Mouse (Mus musculus) thymus, adult 2 months (tissue): ENCODE measurements at regions not wholly inside any gene's neighbourhood (a gene's known extent, or its start where the extent isn't known, plus 50 kb on each side); places are given as distances from the start of the nearest gene placed in this dataset.

Experiments used
- CTCF ChIP-seq: fragments of 200-500 bp; IDR thresholded peaks from 2 replicates; pipeline ENCODE4 v1.5.1; 2012; ENCODE audit warnings: mild to moderate bottlenecking, control low read depth, low read length, moderate library complexity, borderline replicate concordance; ENCODE audit not compliant: control insufficient read depth, poor library complexity, insufficient read depth; ENCODE audit errors: extremely low read depth
- POLR2A ChIP-seq: fragments of 200-500 bp; IDR thresholded peaks from 2 replicates; pipeline ENCODE4 v1.6.1; 2012; ENCODE audit warnings: mild to moderate bottlenecking, low read length, control low read depth, moderate library complexity; ENCODE audit not compliant: control insufficient read depth, poor library complexity, insufficient read depth; ENCODE audit errors: extremely low read depth

- TF ChIP-seq CTCF (no peak), POLR2A (no peak)
Observed at GRCm38 (mm10) chr2:105521841-105522240, 122.7 kb upstream of the Rcn1 start.
